Mouse (Mus musculus): ENCODE measurements around the gene Tpm3. TPM values are rescaled to one million over a fixed set of nuclear protein-coding genes. Genes with fewer than 3 reads are reported as not detected.

The Tpm3 gene
- polyA plus RNA-seq, 1 experiment, result 61.4 TPM

DNA sequence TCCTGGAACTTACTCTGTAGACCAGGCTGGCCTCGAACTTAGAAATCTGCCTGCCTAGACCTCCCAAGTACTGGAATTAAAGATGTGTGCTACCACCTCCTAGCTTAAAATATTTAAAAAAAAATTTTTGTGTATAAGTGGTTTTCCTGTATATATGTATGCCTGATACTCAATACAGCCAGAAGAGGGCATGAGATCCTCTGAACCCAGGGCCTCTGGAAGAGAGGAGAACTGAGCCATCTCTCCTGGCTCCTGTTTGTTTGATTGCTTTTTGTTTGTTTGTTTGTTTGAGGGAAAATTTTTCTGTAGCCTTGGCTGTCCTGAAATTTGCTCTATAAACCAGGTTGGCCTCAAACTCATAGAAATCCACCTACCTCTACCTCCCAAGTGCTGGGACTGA, 60.9 kb downstream of the Tpm3 start:
- Histone ChIP-seq H3K4me1 (ENCODE audit: control insufficient read depth, insufficient read depth, low read length) (no peaks in the 10 kb centered on the region), H3K36me3 (ENCODE audit: control insufficient read depth, insufficient read depth, low read length) (no peaks in the 10 kb centered on the region), H3K27ac (ENCODE audit: control insufficient read depth, insufficient read depth, low read depth, low read length) (peak overlapping the region; percentile 23; the same call in 1 of the 2 replicates), H3K4me3 (ENCODE audit: control insufficient read depth, low read depth, low read length) (no peak overlapping the region), H3K27me3 (ENCODE audit: control insufficient read depth, insufficient read depth, low read length) (no peaks in the 10 kb centered on the region)
- TF ChIP-seq POLR2A (IDR thresholded peaks at IDR 0.05; ENCODE audit: control insufficient read depth, low read depth, low read length), result no peak
- TF ChIP-seq CTCF (IDR thresholded peaks at IDR 0.05; ENCODE audit: control insufficient read depth, insufficient read depth, insufficient replicate concordance, low read depth, low read length), result no peak

DNA sequence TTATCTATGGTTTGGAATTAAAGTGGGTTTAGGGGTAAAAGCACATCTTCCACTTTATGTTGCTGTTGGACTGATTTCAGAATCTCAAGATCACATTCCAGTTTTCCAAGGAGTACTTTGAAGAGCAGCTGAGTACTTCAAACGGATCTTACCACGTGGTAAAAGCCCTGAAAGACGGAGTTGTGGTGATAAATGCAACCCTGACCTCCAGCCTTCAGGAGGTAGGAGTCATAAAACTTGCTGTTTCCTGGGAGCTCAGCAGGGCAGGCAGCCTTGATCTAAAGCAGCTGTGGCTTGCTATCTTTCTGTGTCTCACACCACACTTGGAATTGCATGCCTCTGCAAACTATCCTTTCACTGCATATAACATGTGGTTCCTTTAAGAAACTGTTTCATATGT, 62.0 kb downstream of the Tpm3 start:
- TF ChIP-seq CTCF (IDR thresholded peaks at IDR 0.05; ENCODE audit: control insufficient read depth, insufficient read depth, insufficient replicate concordance, low read depth, low read length) (no peak), POLR2A (IDR thresholded peaks at IDR 0.05; ENCODE audit: control insufficient read depth, low read depth, low read length) (no peak)
- Histone ChIP-seq H3K36me3 (ENCODE audit: control insufficient read depth, insufficient read depth, low read length) (no peaks in the 10 kb centered on the region), H3K4me3 (ENCODE audit: control insufficient read depth, low read depth, low read length) (no peak overlapping the region), H3K27ac (ENCODE audit: control insufficient read depth, insufficient read depth, low read depth, low read length) (peak overlapping the region; percentile 66), H3K27me3 (ENCODE audit: control insufficient read depth, insufficient read depth, low read length) (no peaks in the 10 kb centered on the region), H3K4me1 (ENCODE audit: control insufficient read depth, insufficient read depth, low read length) (no peaks in the 10 kb centered on the region)

DNA sequence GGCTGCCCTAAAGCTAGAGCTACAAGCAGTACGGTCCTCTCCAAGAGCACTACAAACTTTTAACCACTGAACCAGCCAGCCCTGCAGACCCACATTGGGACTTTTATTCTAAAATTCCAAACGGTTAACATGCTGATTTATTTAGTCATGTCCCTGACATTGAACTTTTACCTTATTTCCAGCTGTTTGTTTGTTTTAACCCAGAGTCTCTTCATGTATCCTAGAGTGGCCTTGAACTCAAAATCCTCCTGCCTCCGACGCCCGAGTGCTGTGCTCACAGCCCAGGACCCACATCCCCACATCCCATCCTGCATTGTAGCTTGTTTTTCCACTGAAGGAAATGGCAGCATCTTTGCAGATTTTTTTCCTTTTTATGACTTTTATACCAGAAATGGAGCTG, 62.5 kb downstream of the Tpm3 start:
- H3K4me1 ChIP-seq (ENCODE audit: control insufficient read depth, insufficient read depth, low read length), result no peaks in the 10 kb centered on the region
- H3K4me3 ChIP-seq (ENCODE audit: control insufficient read depth, low read depth, low read length), result no peak overlapping the region
- no peaks in the 10 kb centered on the region for H3K36me3 ChIP-seq (ENCODE audit: control insufficient read depth, insufficient read depth, low read length)
- TF ChIP-seq CTCF (IDR thresholded peaks at IDR 0.05; ENCODE audit: control insufficient read depth, insufficient read depth, insufficient replicate concordance, low read depth, low read length) (no peak), POLR2A (IDR thresholded peaks at IDR 0.05; ENCODE audit: control insufficient read depth, low read depth, low read length) (no peak)
- H3K27ac ChIP-seq (ENCODE audit: control insufficient read depth, insufficient read depth, low read depth, low read length), result peak overlapping the region; percentile 50
- no peaks in the 10 kb centered on the region for H3K27me3 ChIP-seq (ENCODE audit: control insufficient read depth, insufficient read depth, low read length)

DNA sequence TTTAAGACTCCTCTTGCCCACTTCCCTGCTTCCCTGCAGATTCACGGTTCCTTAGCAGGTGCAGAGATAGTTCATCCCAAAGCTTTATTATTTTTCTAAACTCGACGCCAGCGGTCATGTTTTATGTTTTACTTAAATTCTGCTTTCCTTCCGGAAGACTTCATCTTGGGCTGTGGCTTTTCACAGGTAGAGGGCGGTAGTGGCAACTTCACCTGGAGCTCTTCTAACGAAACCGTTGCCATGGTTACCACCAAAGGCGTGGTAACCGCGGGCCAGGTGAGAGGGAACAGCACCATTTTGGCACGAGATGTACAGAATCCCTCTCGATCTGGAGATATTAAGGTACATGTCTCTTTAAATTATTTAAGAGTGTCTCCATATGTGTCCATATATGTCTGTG, 64.2 kb downstream of the Tpm3 start:
- TF ChIP-seq CTCF (IDR thresholded peaks at IDR 0.05; ENCODE audit: control insufficient read depth, insufficient read depth, insufficient replicate concordance, low read depth, low read length), result no peak
- no peak; the same call in 1 of the 2 replicates for TF ChIP-seq POLR2A (IDR thresholded peaks at IDR 0.05; ENCODE audit: control insufficient read depth, low read depth, low read length)
- no peaks in the 10 kb centered on the region for H3K36me3 ChIP-seq (ENCODE audit: control insufficient read depth, insufficient read depth, low read length)
- H3K27ac ChIP-seq (ENCODE audit: control insufficient read depth, insufficient read depth, low read depth, low read length), result peak overlapping the region; percentile 18; the same call in 1 of the 2 replicates
- H3K27me3 ChIP-seq (ENCODE audit: control insufficient read depth, insufficient read depth, low read length), result no peaks in the 10 kb centered on the region
- peak overlapping the region; percentile 61 for H3K4me3 ChIP-seq (ENCODE audit: control insufficient read depth, low read depth, low read length)
- no peaks in the 10 kb centered on the region for H3K4me1 ChIP-seq (ENCODE audit: control insufficient read depth, insufficient read depth, low read length)

- Histone ChIP-seq H3K27me3 (ENCODE audit: control insufficient read depth, insufficient read depth, low read length) (no peaks in the 10 kb centered on the region), H3K27ac (ENCODE audit: control insufficient read depth, insufficient read depth, low read depth, low read length) (no peak overlapping the region), H3K4me3 (ENCODE audit: control insufficient read depth, low read depth, low read length) (no peak overlapping the region), H3K4me1 (ENCODE audit: control insufficient read depth, insufficient read depth, low read length) (no peaks in the 10 kb centered on the region), H3K36me3 (ENCODE audit: control insufficient read depth, insufficient read depth, low read length) (no peaks in the 10 kb centered on the region)
- no peak for TF ChIP-seq CTCF (IDR thresholded peaks at IDR 0.05; ENCODE audit: control insufficient read depth, insufficient read depth, insufficient replicate concordance, low read depth, low read length)
- no peak for TF ChIP-seq POLR2A (IDR thresholded peaks at IDR 0.05; ENCODE audit: control insufficient read depth, low read depth, low read length)
These were observed 65.2 kb downstream of the Tpm3 start for GRCm38 (mm10) chr3:90137606-90138005.

DNA sequence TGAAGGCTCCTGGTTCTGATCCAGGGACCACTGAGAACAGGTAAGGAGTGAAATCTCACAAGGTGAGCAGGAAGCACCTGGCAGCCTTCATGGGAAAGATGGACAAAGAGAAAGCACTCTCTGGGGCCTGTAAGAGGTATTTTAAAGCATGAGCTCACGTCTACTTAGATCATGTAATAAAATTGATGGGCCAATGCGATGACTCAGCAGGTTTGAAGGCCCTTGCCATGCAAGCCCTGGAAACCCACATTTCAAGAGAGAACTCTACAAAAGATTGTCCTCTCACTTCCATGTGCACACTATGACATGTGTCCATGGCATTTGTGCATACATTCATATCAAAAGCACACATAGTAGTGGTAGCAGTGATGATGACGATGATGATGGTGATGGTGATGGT, 67.5 kb downstream of the Tpm3 start:
- no peaks in the 10 kb centered on the region for H3K27me3 ChIP-seq (ENCODE audit: control insufficient read depth, insufficient read depth, low read length)
- no peak overlapping the region for H3K27ac ChIP-seq (ENCODE audit: control insufficient read depth, insufficient read depth, low read depth, low read length)
- H3K4me3 ChIP-seq (ENCODE audit: control insufficient read depth, low read depth, low read length), result no peak overlapping the region
- TF ChIP-seq CTCF (IDR thresholded peaks at IDR 0.05; ENCODE audit: control insufficient read depth, insufficient read depth, insufficient replicate concordance, low read depth, low read length), result no peak
- TF ChIP-seq POLR2A (IDR thresholded peaks at IDR 0.05; ENCODE audit: control insufficient read depth, low read depth, low read length), result no peak
- no peaks in the 10 kb centered on the region for H3K36me3 ChIP-seq (ENCODE audit: control insufficient read depth, insufficient read depth, low read length)
- H3K4me1 ChIP-seq (ENCODE audit: control insufficient read depth, insufficient read depth, low read length), result no peaks in the 10 kb centered on the region

DNA sequence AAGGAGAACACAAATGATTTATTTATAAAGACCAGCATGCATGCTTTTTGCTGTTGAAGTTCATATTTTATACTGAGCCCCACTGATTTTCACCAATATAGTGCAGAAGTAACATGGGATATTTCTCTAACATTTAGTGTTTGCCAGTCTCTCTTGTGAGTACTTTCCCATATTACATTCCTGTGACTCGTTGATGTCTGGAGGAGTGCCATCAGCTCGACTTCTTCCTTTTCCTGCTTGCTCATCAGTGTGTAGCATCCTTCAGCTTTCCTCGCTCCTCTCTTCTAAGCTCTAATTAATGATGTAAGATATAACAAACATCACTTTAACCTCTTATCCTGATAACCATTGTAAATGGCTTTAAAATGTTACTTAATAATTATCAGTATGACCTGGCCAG, 73.0 kb downstream of the Tpm3 start:
- TF ChIP-seq CTCF (IDR thresholded peaks at IDR 0.05; ENCODE audit: control insufficient read depth, insufficient read depth, insufficient replicate concordance, low read depth, low read length) (no peak), POLR2A (IDR thresholded peaks at IDR 0.05; ENCODE audit: control insufficient read depth, low read depth, low read length) (no peak)
- Histone ChIP-seq H3K27ac (ENCODE audit: control insufficient read depth, insufficient read depth, low read depth, low read length) (no peak overlapping the region), H3K4me1 (ENCODE audit: control insufficient read depth, insufficient read depth, low read length) (no peaks in the 10 kb centered on the region), H3K27me3 (ENCODE audit: control insufficient read depth, insufficient read depth, low read length) (no peaks in the 10 kb centered on the region), H3K4me3 (ENCODE audit: control insufficient read depth, low read depth, low read length) (no peak overlapping the region), H3K36me3 (ENCODE audit: control insufficient read depth, insufficient read depth, low read length) (no peaks in the 10 kb centered on the region)

DNA sequence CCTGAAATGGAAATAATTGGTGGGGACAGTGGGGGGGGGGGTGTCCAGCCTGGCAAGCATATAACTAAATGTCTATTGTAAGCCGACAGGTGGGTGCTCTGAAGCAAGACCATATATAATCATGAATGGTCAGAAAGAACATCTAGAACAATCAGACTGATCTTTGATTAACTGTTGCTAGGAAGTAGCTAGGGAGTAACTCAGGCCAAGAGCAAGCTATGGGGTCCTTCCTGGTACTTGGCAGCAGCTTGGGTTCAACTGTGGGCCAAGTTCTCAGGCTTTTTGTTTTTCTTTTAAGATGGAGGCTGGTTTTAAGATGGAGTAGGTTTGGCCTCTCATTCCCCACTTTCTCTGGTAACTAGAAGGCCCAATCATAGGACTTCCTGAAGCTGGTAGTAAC, 74.2 kb downstream of the Tpm3 start:
- TF ChIP-seq POLR2A (IDR thresholded peaks at IDR 0.05; ENCODE audit: control insufficient read depth, low read depth, low read length) (no peak), CTCF (IDR thresholded peaks at IDR 0.05; ENCODE audit: control insufficient read depth, insufficient read depth, insufficient replicate concordance, low read depth, low read length) (no peak)
- H3K4me1 ChIP-seq (ENCODE audit: control insufficient read depth, insufficient read depth, low read length), result no peaks in the 10 kb centered on the region

More for the DNA sequence above, 74.2 kb downstream of the Tpm3 start:
- H3K36me3 ChIP-seq (ENCODE audit: control insufficient read depth, insufficient read depth, low read length), result no peaks in the 10 kb centered on the region
- H3K27me3 ChIP-seq (ENCODE audit: control insufficient read depth, insufficient read depth, low read length), result no peaks in the 10 kb centered on the region
- H3K4me3 ChIP-seq (ENCODE audit: control insufficient read depth, low read depth, low read length), result no peak overlapping the region
- no peak overlapping the region for H3K27ac ChIP-seq (ENCODE audit: control insufficient read depth, insufficient read depth, low read depth, low read length)

Other genes starting within 250 kb of the Tpm3 start
- 0.12 and 0.24 TPM in 2 replicates for gene She, start 241.3 kb upstream of the Tpm3 start, polyA plus RNA-seq (2012; rRNA removed)
- gene Il6ra, start 159.5 kb upstream of the Tpm3 start, polyA plus RNA-seq (2012; rRNA removed), result 0.93 and 1.1 TPM in 2 replicates
- 26.9 and 39.9 TPM in 2 replicates for gene Atp8b2, start 109.1 kb upstream of the Tpm3 start, polyA plus RNA-seq (2012; rRNA removed)
- 108 and 116 TPM in 2 replicates for gene Hax1, start 73.9 kb upstream of the Tpm3 start, polyA plus RNA-seq (2012; rRNA removed)
- 122 and 133 TPM in 2 replicates for gene 4933434E20Rik, start 21.0 kb upstream of the Tpm3 start, polyA plus RNA-seq (2012; rRNA removed)
- 200 and 234 TPM in 2 replicates for gene Ubap2l, start 20.0 kb upstream of the Tpm3 start, polyA plus RNA-seq (2012; rRNA removed)
- 49.0 and 55.5 TPM in 2 replicates for gene Nup210l, start 31.5 kb downstream of the Tpm3 start, polyA plus RNA-seq (2012; rRNA removed)
- 962 and 971 TPM in 2 replicates for gene Rps27, start 141.0 kb downstream of the Tpm3 start, polyA plus RNA-seq (2012; rRNA removed)
- gene Rab13, start 141.0 kb downstream of the Tpm3 start, polyA plus RNA-seq (2012; rRNA removed), result 5.6 and 5.9 TPM in 2 replicates
- gene Jtb, start 158.9 kb downstream of the Tpm3 start, polyA plus RNA-seq (2012; rRNA removed), result 12.2 and 15.4 TPM in 2 replicates
- 305 and 322 TPM in 2 replicates for gene Creb3l4, start 170.9 kb downstream of the Tpm3 start, polyA plus RNA-seq (2012; rRNA removed)
- gene Slc39a1, start 175.5 kb downstream of the Tpm3 start, polyA plus RNA-seq (2012; rRNA removed), result 22.5 and 27.4 TPM in 2 replicates
- 25.1 and 33.7 TPM in 2 replicates for gene Crtc2, start 181.5 kb downstream of the Tpm3 start, polyA plus RNA-seq (2012; rRNA removed)
- gene Dennd4b, start 192.5 kb downstream of the Tpm3 start, polyA plus RNA-seq (2012; rRNA removed), result 25.7 and 30.5 TPM in 2 replicates
- gene Gatad2b, start 220.5 kb downstream of the Tpm3 start, polyA plus RNA-seq (2012; rRNA removed), result 26.2 and 34.5 TPM in 2 replicates